Mouse (Mus musculus) ES-Bruce4 (cell line): ENCODE measurements at regions not wholly inside any gene's neighbourhood (a gene's known extent, or its start where the extent isn't known, plus 50 kb on each side); places are given as distances from the start of the nearest gene placed in this dataset.

Source experiments
- CTCF ChIP-seq: IDR thresholded peaks from one replicate; pipeline ENCODE4 v1.8.1; 2011; ENCODE audit warnings: low read depth, low read length
- EP300 ChIP-seq: IDR thresholded peaks from 2 replicates; pipeline ENCODE4 v1.6.1; 2011; ENCODE audit warnings: low read depth, low read length; ENCODE audit not compliant: insufficient read depth
- POLR2A ChIP-seq: IDR thresholded peaks from one replicate; pipeline ENCODE4 v1.8.1; 2011; ENCODE audit warnings: low read length; ENCODE audit not compliant: insufficient read depth

GRCm38 (mm10) chr2:28296183-28296582 lies 103.4 kb downstream of the Olfm1 start:
- no peak for TF ChIP-seq CTCF
- no peak for TF ChIP-seq POLR2A
- TF ChIP-seq EP300, result no peak
